Mouse (Mus musculus) lung, postnatal 0 days (tissue): ENCODE results near the gene Rbm38. TPM values are rescaled to one million over a fixed set of nuclear protein-coding genes. Genes with fewer than 3 reads are reported as not detected.

Experiments
- ATAC-seq: fragments of 200-750 bp; cut with Nextera tagmentation; 2 replicates; pipeline ENCODE4 v1.8.0; 2017; ENCODE audit warnings: moderate library complexity
- DNase-seq: peaks from one replicate; pipeline ENCODE4 v3.0.0-alpha.2; 2016; ENCODE audit warnings: low spot score
- H3K27ac ChIP-seq: fragments of 300-500 bp; sonication (generic); 2 replicates; pipeline ENCODE4 v1.5.1; 2014; ENCODE audit warnings: antibody characterized with exemption, mild to moderate bottlenecking, low read length, mixed read lengths
- H3K27me3 ChIP-seq: fragments of 300-500 bp; sonication (generic); replicated peaks from 2 replicates; pipeline ENCODE4 v1.6.1; 2014; ENCODE audit warnings: low read length, mixed read lengths; ENCODE audit not compliant: insufficient read depth
- H3K36me3 ChIP-seq: fragments of 300-500 bp; sonication (generic); 2 replicates; pipeline ENCODE4 v1.6.1; 2014; ENCODE audit warnings: low read length, mixed read lengths; ENCODE audit not compliant: insufficient read depth
- H3K4me1 ChIP-seq: fragments of 300-500 bp; sonication (generic); 2 replicates; pipeline ENCODE4 v1.6.1; 2014; ENCODE audit warnings: antibody characterized with exemption, low read depth, low read length, mixed read lengths; ENCODE audit not compliant: insufficient read depth
- H3K4me2 ChIP-seq: fragments of 300-500 bp; sonication (generic); replicated peaks from 2 replicates; pipeline ENCODE4 v1.6.1; 2014; ENCODE audit warnings: low read depth, mild to moderate bottlenecking, low read length, moderate library complexity, mixed read lengths
- H3K4me3 ChIP-seq: fragments of 300-500 bp; sonication (generic); 2 replicates; pipeline ENCODE4 v1.5.1; 2014; ENCODE audit warnings: low read depth, low read length
- H3K9ac ChIP-seq: fragments of 300-500 bp; sonication (generic); replicated peaks from 2 replicates; pipeline ENCODE4 v1.6.1; 2014; ENCODE audit warnings: low read depth, mild to moderate bottlenecking
- H3K9me3 ChIP-seq: fragments of 300-500 bp; sonication (generic); 2 replicates; pipeline ENCODE4 v1.6.1; 2016; ENCODE audit warnings: low read length, mixed read lengths
- CTCF ChIP-seq: IDR thresholded peaks from 2 replicates; pipeline ENCODE4 v1.5.1; 2016; ENCODE audit warnings: antibody characterized with exemption, mild to moderate bottlenecking
- EP300 ChIP-seq: IDR thresholded peaks from 2 replicates; pipeline ENCODE4 v1.6.1; 2016; ENCODE audit warnings: antibody characterized with exemption, mild to moderate bottlenecking, control low read depth
- WGBS: fragments of 180-500 bp; shearing (Covaris S2); extraction: QIAGEN DNeasy Blood & Tissue Kit; methylation state at CpG from one replicate; pipeline ENCODE4 v1.1.7; 2014; 5-methylcytosine and 5-hydroxymethylcytosine counted together
- polyA plus RNA-seq: library from polyadenylated mRNA; unstranded; fragments of >200 nt; fragmentation: Nextera tagmentation; extraction: Ambion mirVana; gene quantifications from 2 replicates; pipeline ENCODE4 v1.2.1, GENCODE M21; 2015

Gene Rbm38
- polyA plus RNA-seq, 1 experiment from 2014 or later, result 15.2 TPM

GRCm38 (mm10) chr2:172977409-172978130, 42.7 kb upstream of the Rbm38 start, which contains the start of gene Spo11:
TSS of gene Spo11 (plus strand) at chr2:172977700.
- no peak for ATAC-seq
- H3K4me1 ChIP-seq, result no peaks in the 10 kb centered on the region
- TF ChIP-seq EP300 (no peak), CTCF (no peak)
- no peaks in the 10 kb centered on the region for H3K9me3 ChIP-seq
- no peaks in the 10 kb centered on the region for H3K27me3 ChIP-seq
- DNase-seq, result no peak
- H3K27ac ChIP-seq, result no peak within 1 kb of the TSS
- H3K36me3 ChIP-seq, result no peaks in the 10 kb centered on the region
- 20% methylated on average over 14 of the region's 14 CpGs for WGBS
- no peak within 1 kb of the TSS for H3K4me3 ChIP-seq
- H3K4me2 ChIP-seq, result 0 out of 2 replicates have a peak within 1 kb of the TSS, but pooled peaks have one; percentile 5
- no peak within 1 kb of the TSS for H3K9ac ChIP-seq

GRCm38 (mm10) chr2:172978131-172978633, 42.1 kb upstream of the Rbm38 start:
- TF ChIP-seq CTCF (no peak), EP300 (no peak)
- WGBS, result 53% methylated on average over 4 of the region's 4 CpGs
- Histone ChIP-seq H3K9me3 (no peaks in the 10 kb centered on the region), H3K4me2 (no peak overlapping the region), H3K27me3 (no peaks in the 10 kb centered on the region), H3K4me1 (no peaks in the 10 kb centered on the region), H3K9ac (no peak overlapping the region), H3K27ac (no peak overlapping the region), H3K36me3 (no peaks in the 10 kb centered on the region), H3K4me3 (no peak overlapping the region)
- no peak; the same call in 1 of the 2 replicates for ATAC-seq
- no peak for DNase-seq

DNA sequence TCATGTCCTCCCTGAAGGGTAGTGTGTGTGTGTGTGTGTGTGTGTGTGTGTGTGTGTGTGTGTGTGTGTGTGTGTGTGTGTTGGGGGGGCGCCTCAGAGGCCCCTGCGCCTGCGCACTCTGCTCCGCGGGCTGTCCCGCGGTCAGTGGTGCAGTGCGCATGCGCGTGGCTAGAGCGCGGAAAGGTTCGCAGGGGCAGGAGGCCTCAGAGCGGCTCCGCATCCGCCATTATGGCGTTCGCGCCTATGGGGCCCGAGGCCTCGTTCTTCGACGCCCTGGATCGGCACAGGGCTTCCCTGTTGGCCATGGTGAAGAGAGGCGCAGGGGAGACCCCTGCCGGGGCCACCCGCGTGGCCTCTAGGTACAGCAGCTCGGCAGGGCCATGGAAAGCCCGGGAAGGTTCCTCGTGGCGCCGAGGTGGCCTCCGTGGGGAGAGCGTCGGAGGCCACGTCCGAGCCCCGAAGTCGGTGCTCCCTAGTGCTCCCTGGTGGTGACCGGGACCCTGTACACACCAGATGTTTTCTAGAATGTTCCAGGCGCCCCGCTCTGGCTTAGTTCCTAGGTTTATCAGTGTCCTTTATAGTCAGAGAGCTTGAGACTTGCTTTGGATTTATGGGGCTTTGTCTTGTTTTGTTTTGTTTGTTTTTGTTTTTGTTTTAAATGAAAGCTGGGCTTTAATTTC, 40.5 kb upstream of the Rbm38 start:
- Histone ChIP-seq H3K4me2 (no peak overlapping the region), H3K9me3 (no peaks in the 10 kb centered on the region), H3K27me3 (no peaks in the 10 kb centered on the region), H3K27ac (no peak overlapping the region), H3K4me1 (no peaks in the 10 kb centered on the region), H3K4me3 (no peak overlapping the region), H3K36me3 (no peaks in the 10 kb centered on the region), H3K9ac (no peak overlapping the region)
- DNase-seq (no peak), ATAC-seq (no peak)
- WGBS, result 94% methylated on average over 39 of the region's 43 CpGs
- TF ChIP-seq EP300 (no peak), CTCF (no peak)

GRCm38 (mm10) chr2:172982776-172983561, 37.3 kb upstream of the Rbm38 start:
- ATAC-seq (no peak), DNase-seq (no peak)
- Histone ChIP-seq H3K27me3 (no peaks in the 10 kb centered on the region), H3K4me1 (no peaks in the 10 kb centered on the region), H3K27ac (no peak overlapping the region), H3K4me2 (no peak overlapping the region), H3K4me3 (no peak overlapping the region), H3K36me3 (no peaks in the 10 kb centered on the region), H3K9ac (no peak overlapping the region), H3K9me3 (no peaks in the 10 kb centered on the region)
- WGBS, result 44% methylated on average over 9 of the region's 9 CpGs
- TF ChIP-seq CTCF, result peak; percentile 34
- no peak for TF ChIP-seq EP300

- no peaks in the 10 kb centered on the region for H3K36me3 ChIP-seq
- no peaks in the 10 kb centered on the region for H3K4me1 ChIP-seq
- H3K9ac ChIP-seq, result no peak overlapping the region
- 72% methylated on average over 6 of the region's 6 CpGs for WGBS
- no peak overlapping the region for H3K4me3 ChIP-seq
- no peaks in the 10 kb centered on the region for H3K27me3 ChIP-seq
- no peak overlapping the region for H3K27ac ChIP-seq
- no peak overlapping the region for H3K4me2 ChIP-seq
- ATAC-seq (no peak), DNase-seq (no peak)
- H3K9me3 ChIP-seq, result no peaks in the 10 kb centered on the region
- TF ChIP-seq CTCF (no peak), EP300 (no peak)
Measured at GRCm38 (mm10) chr2:172990161-172990560, 30.1 kb upstream of the Rbm38 start.

GRCm38 (mm10) chr2:172996207-172996606, 24.1 kb upstream of the Rbm38 start:
- 11% methylated on average over 4 of the region's 4 CpGs for WGBS
- H3K36me3 ChIP-seq, result no peaks in the 10 kb centered on the region
- no peak overlapping the region for H3K4me3 ChIP-seq
- peak; percentile 72 for DNase-seq
- H3K27ac ChIP-seq, result no peak overlapping the region
- no peak overlapping the region for H3K4me2 ChIP-seq
- no peak for TF ChIP-seq EP300
- TF ChIP-seq CTCF, result peak; percentile 91
- no peak for ATAC-seq
- no peaks in the 10 kb centered on the region for H3K9me3 ChIP-seq
- no peak overlapping the region for H3K9ac ChIP-seq
- H3K4me1 ChIP-seq, result 0 out of 2 replicates have a peak, but pooled peaks cover 3% of the 10 kb centered on the region
- no peaks in the 10 kb centered on the region for H3K27me3 ChIP-seq
